Mouse (Mus musculus) myocyte (in vitro differentiated cells): ENCODE measurements around the gene Sh3gl1.

ENCODE experiments used
- CEBPB ChIP-seq: IDR thresholded peaks from 2 replicates; pipeline ENCODE4 v1.6.1; 2011; ENCODE audit warnings: mild to moderate bottlenecking, moderate library complexity; ENCODE audit not compliant: poor library complexity, insufficient read depth, severe bottlenecking
- E2F4 ChIP-seq: IDR thresholded peaks from one replicate; pipeline ENCODE4 v1.6.1; 2011; ENCODE audit warnings: mild to moderate bottlenecking, control low read depth, moderate library complexity; ENCODE audit not compliant: insufficient read depth
- MAX ChIP-seq: IDR thresholded peaks from one replicate; pipeline ENCODE4 v1.6.1; 2011; ENCODE audit warnings: low read depth, mild to moderate bottlenecking, control low read depth
- MYOD1 ChIP-seq, 3 experiments: IDR thresholded peaks; one replicate each; pipeline ENCODE4 v1.6.1; 2011; ENCODE audit warnings: control low read depth in 2 of 3, low read depth in 2 of 3, mild to moderate bottlenecking in 2 of 3, moderate library complexity in 1 of 3; ENCODE audit not compliant: insufficient read length in 2 of 3, control insufficient read depth in 1 of 3
- MYOG ChIP-seq, 3 experiments: IDR thresholded peaks; one replicate each; pipeline ENCODE4 v1.6.1; 2011; ENCODE audit warnings: control low read depth in 2 of 3, low read depth in 2 of 3, mild to moderate bottlenecking in 2 of 3; ENCODE audit not compliant: insufficient read length in 2 of 3, control insufficient read depth in 1 of 3, insufficient read depth in 1 of 3
- POLR2A ChIP-seq: IDR thresholded peaks from one replicate; pipeline ENCODE4 v1.6.1; 2011; ENCODE audit warnings: low read depth, mild to moderate bottlenecking, control low read depth, moderate library complexity; ENCODE audit not compliant: insufficient read length
- POLR2AphosphoS2 ChIP-seq: IDR thresholded peaks from one replicate; pipeline ENCODE4 v1.6.1; 2011; ENCODE audit warnings: low read depth, control low read depth; ENCODE audit not compliant: insufficient read length
- SRF ChIP-seq: IDR thresholded peaks from one replicate; pipeline ENCODE4 v1.6.1; 2011; ENCODE audit warnings: low read depth; ENCODE audit not compliant: control insufficient read depth, insufficient read length
- TCF12 ChIP-seq: IDR thresholded peaks from one replicate; pipeline ENCODE4 v1.6.1; 2011; ENCODE audit warnings: mild to moderate bottlenecking, control low read depth; ENCODE audit not compliant: poor library complexity, insufficient read depth, severe bottlenecking
- TCF3 ChIP-seq: IDR thresholded peaks from one replicate; pipeline ENCODE4 v1.6.1; 2011; ENCODE audit warnings: low read depth, control low read depth; ENCODE audit not compliant: insufficient read length
- USF1 ChIP-seq: IDR thresholded peaks from one replicate; pipeline ENCODE4 v1.6.1; 2011; ENCODE audit warnings: low read depth, mild to moderate bottlenecking, control low read depth, moderate library complexity

GRCm38 (mm10) chr17:55968210-55968609 lies 68.2 kb downstream of the Sh3gl1 start:
- TF ChIP-seq POLR2A = no peak
- TF ChIP-seq MYOG (IDR thresholded peaks at IDR 0.05; ENCODE audit: control insufficient read depth in 1 of 3, insufficient read depth in 1 of 3, insufficient read length in 2 of 3, low read depth in 2 of 3) = no peak
- no peak for TF ChIP-seq CEBPB
- no peak for TF ChIP-seq USF1
- no peak for TF ChIP-seq E2F4
- no peak for TF ChIP-seq MYOD1 (IDR thresholded peaks at IDR 0.05; ENCODE audit: control insufficient read depth in 1 of 3, insufficient read length in 2 of 3, low read depth in 2 of 3)
- TF ChIP-seq POLR2AphosphoS2 = no peak
- TF ChIP-seq MAX = no peak
- no peak for TF ChIP-seq SRF
- no peak for TF ChIP-seq TCF3
- TF ChIP-seq TCF12 = no peak
